Mouse (Mus musculus) cortical plate, adult 2 months (tissue): ENCODE data around the gene Hormad1. TPM values are rescaled to one million over a fixed set of nuclear protein-coding genes. Genes with fewer than 3 reads are reported as not detected.

ENCODE experiments used
- H3K27ac ChIP-seq: fragments of 200-500 bp; 2 replicates; pipeline ENCODE4 v1.5.1; 2012; ENCODE audit warnings: low read length, control low read depth, inconsistent platforms; ENCODE audit not compliant: insufficient read depth
- H3K4me1 ChIP-seq: fragments of 200-500 bp; 2 replicates; pipeline ENCODE4 v1.6.1; 2011; ENCODE audit warnings: low read length; ENCODE audit not compliant: control insufficient read depth, insufficient read depth
- H3K4me3 ChIP-seq: fragments of 200-500 bp; 2 replicates; pipeline ENCODE4 v1.5.1; 2011; ENCODE audit warnings: mild to moderate bottlenecking, low read length, control low read depth; ENCODE audit not compliant: insufficient read depth
- CTCF ChIP-seq: fragments of 200-500 bp; IDR thresholded peaks from 2 replicates; pipeline ENCODE4 v1.5.1; 2011; ENCODE audit warnings: mild to moderate bottlenecking, control low read depth, low read length; ENCODE audit not compliant: insufficient read depth; ENCODE audit errors: extremely low read depth
- POLR2A ChIP-seq: fragments of 200-500 bp; IDR thresholded peaks from 2 replicates; pipeline ENCODE4 v1.6.1; 2011; ENCODE audit warnings: mild to moderate bottlenecking, low read length, control low read depth; ENCODE audit not compliant: insufficient read depth; ENCODE audit errors: extremely low read depth
- polyA plus RNA-seq: library from polyadenylated mRNA; depleted of rRNA; stranded (reverse); fragments of >200 nt; gene quantifications from 2 replicates; pipeline ENCODE4 v1.2.3, GENCODE M21; 2012

The Hormad1 gene
- polyA plus RNA-seq, 1 experiment = not detected

DNA sequence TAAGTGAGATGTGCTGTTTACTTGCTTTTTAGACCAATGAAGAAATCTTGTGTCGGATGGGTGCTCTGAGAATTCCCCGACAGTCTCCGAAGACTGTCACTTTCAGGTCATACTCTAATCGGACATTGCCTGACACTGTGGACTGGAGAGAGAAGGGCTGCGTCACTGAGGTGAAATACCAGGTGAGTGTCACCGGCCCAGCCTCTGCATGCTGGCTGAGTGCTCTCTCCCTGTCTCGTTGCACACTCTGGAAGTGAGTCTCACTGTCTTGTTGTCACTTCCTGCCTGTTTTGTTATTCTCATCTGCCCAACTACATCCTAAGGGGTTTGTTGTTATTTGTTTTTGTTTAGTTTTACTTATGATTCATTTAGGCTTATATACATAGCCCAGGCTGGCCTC, 16.5 kb upstream of the Hormad1 start:
- Histone ChIP-seq H3K27ac (no peak overlapping the region), H3K4me1 (no peaks in the 10 kb centered on the region), H3K4me3 (no peak overlapping the region)
- TF ChIP-seq CTCF (no peak), POLR2A (no peak)

GRCm38 (mm10) chr3:95550176-95550575, 9.3 kb upstream of the Hormad1 start:
- TF ChIP-seq POLR2A = no peak
- TF ChIP-seq CTCF = no peak
- H3K4me1 ChIP-seq = no peaks in the 10 kb centered on the region
- H3K4me3 ChIP-seq = no peak overlapping the region
- H3K27ac ChIP-seq = no peak overlapping the region

- no peaks in the 10 kb centered on the region for H3K4me1 ChIP-seq
- no peak for TF ChIP-seq POLR2A
- no peak overlapping the region for H3K4me3 ChIP-seq
- no peak overlapping the region for H3K27ac ChIP-seq
Observed at GRCm38 (mm10) chr3:95553986-95554385, 5.5 kb upstream of the Hormad1 start.

- H3K27ac ChIP-seq = no peak overlapping the region
- no peak for TF ChIP-seq POLR2A
- TF ChIP-seq CTCF = no peak
- H3K4me3 ChIP-seq = no peak overlapping the region
- no peaks in the 10 kb centered on the region for H3K4me1 ChIP-seq
Observed at GRCm38 (mm10) chr3:95560738-95561137, 1.3 kb downstream of the Hormad1 start.

DNA sequence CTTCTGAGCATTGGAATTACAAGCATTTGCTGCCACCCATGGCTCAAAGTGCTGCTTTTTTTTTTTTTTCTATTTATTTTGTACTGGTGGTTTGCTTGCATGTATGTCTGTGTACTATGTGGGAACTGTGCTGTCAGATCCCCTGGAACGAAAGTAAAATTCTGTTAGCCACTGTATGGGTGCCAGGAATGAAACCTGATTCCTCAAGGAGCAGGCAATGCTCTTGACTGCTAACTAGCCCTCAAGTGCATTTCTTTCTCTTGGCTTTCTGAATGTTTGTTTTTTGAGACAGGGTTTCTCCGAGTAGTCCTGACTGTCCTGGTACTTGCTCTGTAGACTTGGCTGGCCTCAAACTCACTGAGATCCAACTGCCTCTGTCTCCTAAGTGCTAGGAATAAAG, 2.3 kb downstream of the Hormad1 start:
- Histone ChIP-seq H3K4me1 (no peaks in the 10 kb centered on the region), H3K27ac (no peak overlapping the region), H3K4me3 (no peak overlapping the region)
- no peak for TF ChIP-seq CTCF
- TF ChIP-seq POLR2A = no peak

- Histone ChIP-seq H3K4me3 (no peak overlapping the region), H3K27ac (no peak overlapping the region), H3K4me1 (no peaks in the 10 kb centered on the region)
- TF ChIP-seq CTCF (no peak), POLR2A (no peak)
Observed at GRCm38 (mm10) chr3:95569585-95569984, 10.1 kb downstream of the Hormad1 start.

- Histone ChIP-seq H3K27ac (no peak overlapping the region), H3K4me3 (no peak overlapping the region; the same call in 1 of the 2 replicates), H3K4me1 (no peaks in the 10 kb centered on the region)
- no peak for TF ChIP-seq CTCF
- no peak for TF ChIP-seq POLR2A
Observed at GRCm38 (mm10) chr3:95587754-95588603, 28.5 kb downstream of the Hormad1 start.

DNA sequence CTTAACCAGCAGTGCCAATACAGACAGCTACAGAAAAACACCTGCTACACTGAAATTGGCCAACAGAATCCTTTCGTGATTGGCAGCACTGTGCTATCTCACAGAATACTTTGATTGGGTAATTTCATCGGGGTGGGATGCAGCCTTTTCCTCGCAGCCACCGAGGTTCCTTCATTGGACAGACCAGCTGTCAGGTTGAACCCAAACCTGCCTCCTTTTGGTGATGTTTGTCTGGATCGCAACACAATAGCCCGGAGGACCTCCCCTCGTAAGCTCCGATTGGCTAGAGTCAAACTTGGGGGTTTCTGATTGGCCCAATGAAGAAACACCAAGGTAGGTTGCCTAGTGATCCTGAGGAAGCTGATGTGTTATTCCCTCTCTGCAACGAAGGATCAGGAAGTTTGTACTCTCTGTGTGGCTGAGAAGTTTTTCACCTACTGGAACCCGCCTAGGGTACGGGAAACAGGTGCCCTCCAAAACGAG, 29.2 kb downstream of the Hormad1 start, which contains the start of gene Golph3l:
TSS of gene Golph3l (plus strand) at position 331 of the 483 bp plus-strand sequence.
- Histone ChIP-seq H3K4me1 (no peaks in the 10 kb centered on the region), H3K27ac (no peak within 1 kb of the TSS), H3K4me3 (peak within 1 kb of the TSS; percentile 72)
- no peak for TF ChIP-seq CTCF
- TF ChIP-seq POLR2A = peak; percentile 43; the same call in 1 of the 2 replicates

DNA sequence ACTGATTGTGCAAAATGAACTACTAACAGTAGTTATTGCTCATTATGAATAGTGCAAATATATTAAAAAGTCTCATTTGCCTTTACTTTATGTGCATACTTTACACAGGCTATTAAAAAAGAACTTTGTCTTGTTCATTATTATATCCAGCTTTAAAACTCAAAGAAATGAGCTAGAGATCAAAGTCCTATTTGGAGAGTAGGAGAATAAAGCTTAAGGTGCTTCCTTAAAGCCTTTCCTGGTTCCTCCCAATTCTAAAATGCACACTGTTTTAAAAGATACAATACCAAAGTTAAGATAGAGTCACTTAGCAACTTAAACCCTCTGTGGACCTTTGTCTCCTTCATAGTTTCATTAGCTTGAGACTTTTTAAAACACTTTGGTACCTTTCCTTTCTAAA, 39.3 kb downstream of the Hormad1 start:
- Histone ChIP-seq H3K4me1 (no peaks in the 10 kb centered on the region), H3K4me3 (no peak overlapping the region), H3K27ac (no peak overlapping the region)
- TF ChIP-seq CTCF (no peak), POLR2A (no peak)

- no peaks in the 10 kb centered on the region for H3K4me1 ChIP-seq
- H3K27ac ChIP-seq = no peak overlapping the region
- H3K4me3 ChIP-seq = no peak overlapping the region
- no peak for TF ChIP-seq CTCF
- TF ChIP-seq POLR2A = no peak
Observed at GRCm38 (mm10) chr3:95601287-95601686, 41.8 kb downstream of the Hormad1 start.
